Mouse (Mus musculus) erythroblast, embryonic 14.5 days (primary cell): ENCODE results near the gene Ptov1.

Experiments used
- GATA1 ChIP-seq: IDR thresholded peaks from 2 replicates; pipeline ENCODE4 v1.6.1; 2012; ENCODE audit warnings: low read length, inconsistent platforms, mixed read lengths
- TAL1 ChIP-seq: IDR thresholded peaks from 3 replicates; pipeline ENCODE4 v1.6.1; 2012; ENCODE audit warnings: low read length, inconsistent platforms, mixed read lengths

DNA sequence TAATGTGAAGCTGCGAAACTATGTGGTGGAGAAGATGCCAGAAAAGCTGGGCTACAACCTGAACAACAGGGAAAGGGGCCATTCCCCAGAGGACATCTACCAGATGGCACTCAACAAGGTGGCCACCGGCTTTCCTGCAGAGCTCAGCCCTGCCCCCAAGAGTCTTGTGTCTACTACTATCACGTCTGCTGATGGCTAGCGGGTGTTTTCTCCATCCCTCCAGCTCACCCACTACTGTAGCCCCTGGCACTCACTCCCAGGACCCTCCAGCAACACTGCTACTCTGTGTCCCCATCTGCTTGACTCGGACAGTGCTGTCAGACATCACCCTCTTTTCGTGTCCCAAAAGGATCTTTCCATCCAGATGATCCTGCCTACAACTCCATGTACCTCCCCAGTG lies 31.5 kb downstream of the Ptov1 start:
- TF ChIP-seq GATA1 (no peak), TAL1 (no peak)
